Mouse (Mus musculus) cortical plate, adult 2 months (tissue): Measurements from ENCODE around the gene Rbms2.

Experiments
- CTCF ChIP-seq: fragments of 200-500 bp; IDR thresholded peaks from 2 replicates; pipeline ENCODE4 v1.5.1; 2011; ENCODE audit warnings: mild to moderate bottlenecking, control low read depth, low read length; ENCODE audit not compliant: insufficient read depth; ENCODE audit errors: extremely low read depth
- POLR2A ChIP-seq: fragments of 200-500 bp; IDR thresholded peaks from 2 replicates; pipeline ENCODE4 v1.6.1; 2011; ENCODE audit warnings: mild to moderate bottlenecking, low read length, control low read depth; ENCODE audit not compliant: insufficient read depth; ENCODE audit errors: extremely low read depth

- no peak for TF ChIP-seq POLR2A
- no peak for TF ChIP-seq CTCF
These were observed 38.5 kb upstream of the Rbms2 start for GRCm38 (mm10) chr10:128218387-128219117.
